Mouse (Mus musculus): Measurements from ENCODE around the gene 2310007B03Rik.
"Not testable (repeated sequence)": the region's sequence is repeated elsewhere in the genome, so short reads cannot be mapped to it uniquely, and the experiment has no call there.

2310007B03Rik gene

GRCm38 (mm10) chr1:93160501-93161133 lies at the start of gene 2310007B03Rik:
2310007B03Rik (minus strand) TSS chr1:93160948.
- no peak for DNase-seq (ENCODE audit: low spot score in 2 of 2)

- DNase-seq (ENCODE audit: low spot score in 2 of 2): peak in 1 of 2 experiments; percentile 19
Observed at GRCm38 (mm10) chr1:93210213-93210641, 49.5 kb upstream of the 2310007B03Rik start.

GRCm38 (mm10) chr1:93207536-93208064 lies 46.9 kb upstream of the 2310007B03Rik start:
- peak; percentile 20 to 21 for DNase-seq (ENCODE audit: low spot score in 2 of 2)

- no peak for DNase-seq (ENCODE audit: low spot score in 2 of 2)
Observed at GRCm38 (mm10) chr1:93206277-93206970, 45.7 kb upstream of the 2310007B03Rik start.

GRCm38 (mm10) chr1:93197916-93198315 lies 37.2 kb upstream of the 2310007B03Rik start:
- DNase-seq (ENCODE audit: low spot score in 2 of 2): no peak

- not testable (repeated sequence) for DNase-seq (ENCODE audit: low spot score in 2 of 2)
Observed at GRCm38 (mm10) chr1:93197454-93197853, 36.7 kb upstream of the 2310007B03Rik start.

- no peak for DNase-seq (ENCODE audit: low spot score in 2 of 2)
Observed at GRCm38 (mm10) chr1:93194961-93195360, 34.2 kb upstream of the 2310007B03Rik start.

GRCm38 (mm10) chr1:93190726-93191305 lies 30.1 kb upstream of the 2310007B03Rik start:
- no peak for DNase-seq (ENCODE audit: low spot score in 2 of 2)

GRCm38 (mm10) chr1:93184071-93184828 lies 23.5 kb upstream of the 2310007B03Rik start:
- DNase-seq (ENCODE audit: low spot score in 2 of 2): peak in 1 of 2 experiments; percentile 27

GRCm38 (mm10) chr1:93182281-93182680 lies 21.5 kb upstream of the 2310007B03Rik start:
- DNase-seq (ENCODE audit: low spot score in 2 of 2): no peak

GRCm38 (mm10) chr1:93176525-93177332 lies 16.0 kb upstream of the 2310007B03Rik start:
- DNase-seq (ENCODE audit: low spot score in 2 of 2): peak; percentile 27 to 45

- no peak for DNase-seq (ENCODE audit: low spot score in 2 of 2)
Observed at GRCm38 (mm10) chr1:93175849-93176248, 15.1 kb upstream of the 2310007B03Rik start.

GRCm38 (mm10) chr1:93174399-93174798 lies 13.7 kb upstream of the 2310007B03Rik start:
- peak; percentile 84 to 87 for DNase-seq (ENCODE audit: low spot score in 2 of 2)

GRCm38 (mm10) chr1:93173665-93174064 lies 12.9 kb upstream of the 2310007B03Rik start:
- DNase-seq (ENCODE audit: low spot score in 2 of 2): peak; percentile 29 to 32

- no peak for DNase-seq (ENCODE audit: low spot score in 2 of 2)
Observed at GRCm38 (mm10) chr1:93168295-93168775, 7.6 kb upstream of the 2310007B03Rik start, which contains the start of gene Crocc2. Crocc2 (plus strand) TSS chr1:93168725.

GRCm38 (mm10) chr1:93166346-93167079 lies 5.8 kb upstream of the 2310007B03Rik start:
- no peak for DNase-seq (ENCODE audit: low spot score in 2 of 2)

- no peak for DNase-seq (ENCODE audit: low spot score in 2 of 2)
Observed at GRCm38 (mm10) chr1:93165447-93165846, 4.7 kb upstream of the 2310007B03Rik start.

- no peak for DNase-seq (ENCODE audit: low spot score in 2 of 2)
Observed at GRCm38 (mm10) chr1:93162588-93162987, 1.8 kb upstream of the 2310007B03Rik start.

- no peak for DNase-seq (ENCODE audit: low spot score in 2 of 2)
Observed at GRCm38 (mm10) chr1:93161921-93162320, 1.2 kb upstream of the 2310007B03Rik start.

- no peak for DNase-seq (ENCODE audit: low spot score in 2 of 2)
Observed at GRCm38 (mm10) chr1:93161350-93161749, 602 bp upstream of the 2310007B03Rik start.

All from right cerebral cortex, adult 2 months (tissue).